In genomic region chr2:118038859-118039818, GRCm38 (mm10) we compare ENCODE assay signal across 9 mouse cellular contexts.
DNase-seq lines count a peak whose midpoint lies in the region; ATAC-seq lines count a peak whose summit lies in the region.
"Had no signal": no experiment of that assay in that cellular context is flagged by ENCODE, and none has a peak within 500 bp of the region (broad histone marks: within the 10 kb centered on the region; RNA-seq: fewer than 3 reads in every experiment).

No protein-coding gene starts in this region.

- H3K4me1 ChIP-seq in heart, embryonic 15.5 days (replicated peaks) = peaks cover 11% of the 10 kb centered on the region
- H3K4me1 ChIP-seq in midbrain, embryonic 14.5 days (ENCODE audit: control insufficient read depth, insufficient read depth, low read length) = no peaks in the 10 kb centered on the region

- ATAC-seq in heart, embryonic 15.5 days (replicated peaks; ENCODE audit: insufficient number of reproducible peaks, insufficient read depth, low FRiP score, low read depth) = peak; percentile 80
- no peak for ATAC-seq in midbrain, embryonic 14.5 days (ENCODE audit: low FRiP score, low TSS enrichment)

- no peak overlapping the region for H3K9ac ChIP-seq in heart, embryonic 15.5 days
- no peak overlapping the region for H3K9ac ChIP-seq in midbrain, embryonic 14.5 days (replicated peaks; ENCODE audit: low read length)
- H3K9ac ChIP-seq: neural tube, embryonic 13.5 days had no signal

- H3K27me3 ChIP-seq in heart, embryonic 15.5 days = no peaks in the 10 kb centered on the region
- H3K27me3 ChIP-seq in midbrain, embryonic 14.5 days (ENCODE audit: control insufficient read depth, insufficient read depth, low read length) = no peaks in the 10 kb centered on the region
- H3K27me3 ChIP-seq: neural tube, embryonic 13.5 days had no signal

- no peak overlapping the region for H3K4me2 ChIP-seq in heart, embryonic 15.5 days
- H3K4me2 ChIP-seq in midbrain, embryonic 14.5 days (ENCODE audit: low read length) = no peak overlapping the region
- H3K4me2 ChIP-seq: neural tube, embryonic 13.5 days had no signal

- H3K4me3 ChIP-seq in heart, embryonic 15.5 days = no peak overlapping the region
- no peak overlapping the region for H3K4me3 ChIP-seq in midbrain, embryonic 14.5 days (replicated peaks; ENCODE audit: low read depth, low read length)
- H3K4me3 ChIP-seq: neural tube, embryonic 13.5 days had no signal

- peak overlapping the region; percentile 63 for H3K27ac ChIP-seq in heart, embryonic 15.5 days
- no peak overlapping the region for H3K27ac ChIP-seq in midbrain, embryonic 14.5 days (replicated peaks; ENCODE audit: low read depth, low read length)
- H3K27ac ChIP-seq: neural tube, embryonic 13.5 days had no signal

- WGBS in heart, embryonic 15.5 days = 52% methylated on average over 16 of the region's 16 CpGs
- 93% methylated on average over 16 of the region's 16 CpGs for WGBS in midbrain, embryonic 14.5 days

- DNase-seq in adrenal gland, adult (ENCODE audit: inconsistent age in 2 of 2, low spot score in 1 of 2) = peak; percentile 23 to 64
- no peak for DNase-seq in adrenal gland, postnatal 4 days (ENCODE audit: low spot score in 2 of 2)
- peak; percentile 61 for DNase-seq in brain, adult 2 months (ENCODE audit: low read depth, low spot score)
- peak; percentile 19 to 24 for DNase-seq in layer of hippocampus, adult 8-10 months (ENCODE audit: low spot score in 2 of 2)
- peak; percentile 26 to 47 for DNase-seq in right cerebral cortex, postnatal 10 days (ENCODE audit: low spot score in 2 of 2)
- no peak for DNase-seq in midbrain, embryonic 14.5 days
- DNase-seq in retina, postnatal 1 day = no peak

- no peaks in the 10 kb centered on the region for H3K36me3 ChIP-seq in heart, embryonic 15.5 days
- H3K36me3 ChIP-seq in midbrain, embryonic 14.5 days (ENCODE audit: control insufficient read depth, insufficient read depth, low read length) = no peaks in the 10 kb centered on the region
- H3K36me3 ChIP-seq: neural tube, embryonic 13.5 days had no signal

- H3K9me3 ChIP-seq in heart, embryonic 15.5 days (replicated peaks) = no peaks in the 10 kb centered on the region
- no peaks in the 10 kb centered on the region for H3K9me3 ChIP-seq in midbrain, embryonic 14.5 days (ENCODE audit: control insufficient read depth, low read length)
- H3K9me3 ChIP-seq: neural tube, embryonic 13.5 days had no signal

Comparison
In these comparisons a context has a peak if more than half of its experiments do, and no peak if none do; other contexts are left out.
1. DNase-seq: peak in adrenal gland, adult (2 of 2), brain, adult 2 months (single experiment), layer of hippocampus, adult 8-10 months (2 of 2) and right cerebral cortex, postnatal 10 days (2 of 2); none in adrenal gland, postnatal 4 days (0 of 2), midbrain, embryonic 14.5 days (single experiment) and retina, postnatal 1 day (single experiment).